Mouse (Mus musculus) lung, adult 2 months (tissue): Measurements from ENCODE around the gene Glb1. TPM values are rescaled to one million over a fixed set of nuclear protein-coding genes. Genes with fewer than 3 reads are reported as not detected.
A peak's percentile ranks its signal among the peaks of the same experiment; 100 is the strongest.
"Not testable (repeated sequence)": the region's sequence is repeated elsewhere in the genome, so short reads cannot be mapped to it uniquely, and the experiment has no call there.

Source experiments
- DNase-seq: peaks from one replicate; pipeline ENCODE4 v3.0.0; 2022
- H3K4me1 ChIP-seq: fragments of 200-500 bp; 2 replicates; pipeline ENCODE4 v1.6.1; 2011; ENCODE audit warnings: low read length; ENCODE audit not compliant: control insufficient read depth, insufficient read depth
- H3K4me3 ChIP-seq: fragments of 200-500 bp; replicated peaks from 2 replicates; pipeline ENCODE3; 2011; ENCODE audit warnings: low read depth, mild to moderate bottlenecking, control low read depth, low read length; ENCODE audit errors: extremely low read depth
- CTCF ChIP-seq: fragments of 200-500 bp; IDR thresholded peaks from 2 replicates; pipeline ENCODE4 v1.5.1; 2011; ENCODE audit warnings: mild to moderate bottlenecking, low read length, control low read depth; ENCODE audit not compliant: insufficient read depth
- POLR2A ChIP-seq: fragments of 200-500 bp; IDR thresholded peaks from 2 replicates; pipeline ENCODE4 v1.6.1; 2011; ENCODE audit warnings: low read depth, mild to moderate bottlenecking, control low read depth, low read length, borderline replicate concordance; ENCODE audit errors: extremely low read depth
- WGBS: fragments of 180-500 bp; shearing (Covaris S2); methylation state at CpG from one replicate; pipeline ENCODE4 v1.1.7; 2018; 5-methylcytosine and 5-hydroxymethylcytosine counted together
- polyA plus RNA-seq: library from polyadenylated mRNA; depleted of rRNA; stranded (reverse); fragments of >200 nt; gene quantifications from 2 replicates; pipeline ENCODE4 v1.2.3, GENCODE M21; 2012

The Glb1 gene
- polyA plus RNA-seq, 1 experiment: 26.8 TPM

DNA sequence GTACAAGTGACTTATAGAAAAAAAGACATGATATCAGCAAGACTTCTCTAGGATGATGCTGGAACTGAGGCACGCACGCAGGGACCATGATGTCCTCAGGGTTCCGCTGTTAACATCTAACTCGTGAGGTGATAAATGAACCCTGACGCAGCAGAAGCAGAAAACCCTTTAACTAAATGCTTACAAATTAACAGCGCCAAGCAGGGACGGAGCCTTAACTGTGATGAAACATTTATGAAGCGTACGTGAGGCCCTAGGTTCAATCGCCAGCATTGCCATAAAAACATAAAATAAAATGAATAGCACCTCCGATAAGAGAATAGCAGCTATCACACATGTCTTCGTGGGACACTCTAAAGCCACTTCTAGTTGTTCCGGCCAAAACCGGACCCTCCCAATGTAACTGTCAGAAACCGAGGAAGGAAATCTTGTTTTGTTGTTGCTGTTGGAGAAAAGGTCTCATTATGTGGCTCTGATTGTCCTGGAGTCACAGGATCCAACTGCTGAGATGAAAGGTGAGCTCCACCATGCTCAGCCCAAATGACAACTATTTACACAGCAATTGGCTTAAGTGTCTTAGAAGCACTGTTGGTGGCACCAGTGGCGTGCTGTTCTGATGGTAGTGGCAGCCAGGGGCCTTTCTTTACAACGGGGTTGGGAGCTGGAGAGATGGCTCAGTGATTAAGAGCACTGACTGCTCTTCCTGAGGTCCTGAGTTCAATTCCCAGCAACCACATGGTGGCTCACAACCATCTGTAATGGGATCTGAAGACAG is 17.8 kb upstream of the Glb1 start:
- WGBS: 89% methylated on average over 17 of the region's 17 CpGs
- no peak for TF ChIP-seq CTCF
- TF ChIP-seq POLR2A: no peak

GRCm38 (mm10) chr9:114384691-114385090 is 16.2 kb upstream of the Glb1 start:
- Histone ChIP-seq H3K4me3 (no peak overlapping the region), H3K4me1 (no peaks in the 10 kb centered on the region)
- TF ChIP-seq CTCF (no peak), POLR2A (no peak)
- WGBS: 92% methylated on average over 24 of the region's 24 CpGs
- no peak for DNase-seq

More for the DNA sequence above, 17.8 kb upstream of the Glb1 start:
- Histone ChIP-seq H3K4me3 (no peak overlapping the region), H3K4me1 (no peaks in the 10 kb centered on the region)
- no peak for DNase-seq

DNA sequence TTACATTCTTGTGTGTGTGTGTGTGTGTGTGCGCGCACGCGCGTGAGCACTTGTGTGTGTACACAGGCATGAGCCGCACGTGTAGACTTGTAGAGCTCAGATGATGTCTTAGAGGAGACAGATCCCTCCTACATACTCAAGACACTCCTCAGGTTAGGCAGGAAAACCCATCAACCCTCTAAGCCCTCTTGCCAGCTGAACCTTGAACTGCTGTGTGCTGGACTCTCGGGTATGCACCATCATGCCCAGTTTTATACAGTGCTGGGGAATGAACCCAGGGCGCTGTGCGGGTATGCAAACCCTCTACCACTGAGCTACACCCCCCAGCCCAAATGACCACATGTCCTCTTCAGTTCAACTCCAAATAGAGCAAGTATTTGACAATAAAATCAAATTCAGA is 15.7 kb upstream of the Glb1 start:
- no peak for DNase-seq
- no peaks in the 10 kb centered on the region for H3K4me1 ChIP-seq
- H3K4me3 ChIP-seq: no peak overlapping the region
- no peak for TF ChIP-seq POLR2A
- TF ChIP-seq CTCF: no peak
- 96% methylated on average over 10 of the region's 10 CpGs for WGBS

DNA sequence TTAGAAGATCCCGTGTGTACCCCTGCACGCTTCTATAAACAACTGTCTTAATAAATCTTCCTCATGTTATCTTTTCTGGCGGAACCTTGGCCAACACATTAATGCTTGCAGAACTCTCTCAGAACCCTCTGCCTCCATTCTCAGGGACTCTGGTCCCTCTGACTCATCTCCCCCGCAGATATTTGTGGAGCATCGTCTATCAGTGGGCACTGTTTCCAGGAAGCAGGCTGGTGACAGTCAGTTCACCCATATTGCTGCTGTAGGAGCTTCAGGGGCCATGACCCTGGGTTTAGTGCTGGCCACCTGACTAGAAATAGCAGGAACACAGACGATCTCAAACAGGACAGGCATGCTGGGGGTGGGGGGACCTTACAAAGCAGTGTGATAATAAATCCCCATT is 13.8 kb upstream of the Glb1 start:
- DNase-seq: no peak
- TF ChIP-seq CTCF (no peak), POLR2A (no peak)
- H3K4me3 ChIP-seq: no peak overlapping the region
- 53% methylated on average over 6 of the region's 6 CpGs for WGBS
- H3K4me1 ChIP-seq: no peaks in the 10 kb centered on the region

DNA sequence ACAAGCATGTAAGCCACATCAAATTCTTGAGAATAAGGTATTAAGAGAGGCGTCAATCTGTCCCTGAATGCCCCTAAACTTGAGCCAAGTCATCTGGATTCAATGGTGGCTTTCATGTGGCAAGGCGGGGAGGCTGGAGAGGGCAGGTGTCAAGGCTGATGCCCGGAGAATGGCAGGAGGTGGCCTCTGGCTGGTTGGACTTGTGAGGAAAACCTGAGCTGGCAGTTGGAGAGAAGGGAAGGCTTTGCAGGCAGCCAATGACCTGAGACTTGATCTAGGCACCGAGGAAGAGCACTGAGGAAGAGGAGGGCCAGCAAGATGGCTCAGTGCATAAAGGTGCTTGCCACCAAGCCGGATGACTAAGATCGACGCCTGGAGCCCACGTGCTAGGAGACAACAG is 12.6 kb upstream of the Glb1 start:
- Histone ChIP-seq H3K4me1 (no peaks in the 10 kb centered on the region), H3K4me3 (no peak overlapping the region)
- no peak for DNase-seq
- TF ChIP-seq CTCF: no peak
- no peak for TF ChIP-seq POLR2A
- 86% methylated on average over 8 of the region's 8 CpGs for WGBS

- DNase-seq: no peak
- WGBS: 66% methylated on average over 3 of the region's 3 CpGs
- H3K4me3 ChIP-seq: no peak overlapping the region
- no peak for TF ChIP-seq CTCF
- no peak for TF ChIP-seq POLR2A
- H3K4me1 ChIP-seq: no peaks in the 10 kb centered on the region
Observed at GRCm38 (mm10) chr9:114388701-114389370, 12.0 kb upstream of the Glb1 start.

GRCm38 (mm10) chr9:114389371-114389904 is 11.4 kb upstream of the Glb1 start:
- no peak for DNase-seq
- no peak overlapping the region for H3K4me3 ChIP-seq
- H3K4me1 ChIP-seq: no peaks in the 10 kb centered on the region
- TF ChIP-seq POLR2A (no peak), CTCF (peak; percentile 30; the same call in 1 of the 2 replicates)
- 79% methylated on average over 8 of the region's 8 CpGs for WGBS

DNA sequence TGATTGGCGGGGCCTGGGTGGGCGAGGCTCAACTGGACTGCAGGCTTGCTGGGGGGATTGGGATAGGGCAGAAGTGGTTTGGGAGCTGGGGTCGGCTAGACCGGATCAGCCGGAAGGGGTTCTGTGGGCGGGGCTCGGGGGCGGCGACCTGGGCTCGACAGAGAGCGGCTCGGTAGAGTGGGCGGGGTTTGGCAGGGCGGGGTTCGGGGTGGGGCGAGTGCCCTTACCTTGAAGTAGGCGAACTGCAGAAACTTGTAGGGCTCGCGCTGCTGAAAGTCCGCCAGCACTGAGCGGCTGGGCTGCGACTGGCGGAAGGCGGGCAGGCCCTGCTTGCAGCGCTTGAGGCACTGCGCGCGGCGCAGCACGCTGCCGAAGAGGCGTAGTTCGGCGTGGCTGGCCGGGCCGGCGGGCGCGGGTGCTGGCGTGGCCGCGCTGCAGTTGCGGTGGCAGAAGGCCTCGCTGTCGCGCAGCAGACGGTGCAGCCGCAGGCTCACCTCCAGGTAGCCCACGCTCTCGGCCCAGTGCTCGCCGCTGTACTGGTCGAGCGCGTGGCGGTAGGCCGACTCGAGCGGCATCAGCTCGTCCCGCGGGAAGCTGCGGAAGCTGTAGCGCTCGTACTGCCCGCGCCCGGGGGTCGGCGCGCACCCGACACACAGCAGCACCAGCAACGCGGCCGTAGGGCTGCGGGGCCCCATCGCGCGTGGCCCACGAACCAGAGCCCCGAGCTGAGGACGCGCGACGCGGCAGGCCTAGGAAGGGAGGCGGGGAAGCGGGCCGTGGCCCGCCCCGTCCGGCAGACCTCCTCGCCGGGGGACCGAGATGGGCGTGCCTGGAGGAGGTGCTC is 10.7 kb upstream of the Glb1 start, which contains the start of gene Crtap:
Gene Crtap (minus strand): TSS at position 771 of the 844 bp plus-strand sequence.
- 2% methylated on average over 95 of the region's 96 CpGs for WGBS
- TF ChIP-seq CTCF (no peak), POLR2A (peak; percentile 33; the same call in 1 of the 2 replicates)

DNA sequence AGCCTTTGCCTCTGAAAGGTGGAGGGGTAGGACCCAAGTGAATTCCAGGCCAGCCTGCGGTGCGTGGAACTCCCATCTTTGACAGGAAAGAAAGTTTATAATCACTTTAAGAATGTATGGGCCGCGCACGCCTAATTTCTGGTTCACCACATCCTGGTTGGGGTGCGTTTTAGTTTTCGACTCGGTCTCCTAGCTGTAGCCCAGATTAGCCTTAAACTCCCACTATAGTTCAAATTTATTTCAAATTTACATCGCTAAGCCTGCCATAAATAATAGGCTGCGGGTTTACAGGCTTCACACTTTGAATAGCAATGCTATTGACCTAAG is 10.2 kb upstream of the Glb1 start:
- no peak for DNase-seq
- WGBS: under 1% methylated on average over 10 of the region's 10 CpGs
- TF ChIP-seq CTCF: no peak
- TF ChIP-seq POLR2A: no peak
- Histone ChIP-seq H3K4me3 (peak overlapping the region; percentile 66), H3K4me1 (no peaks in the 10 kb centered on the region)

More for the DNA sequence above, 10.7 kb upstream of the Glb1 start, which contains the start of gene Crtap:
- Histone ChIP-seq H3K4me3 (peak within 1 kb of the TSS; percentile 66), H3K4me1 (no peaks in the 10 kb centered on the region)
- peak; percentile 70 for DNase-seq

DNA sequence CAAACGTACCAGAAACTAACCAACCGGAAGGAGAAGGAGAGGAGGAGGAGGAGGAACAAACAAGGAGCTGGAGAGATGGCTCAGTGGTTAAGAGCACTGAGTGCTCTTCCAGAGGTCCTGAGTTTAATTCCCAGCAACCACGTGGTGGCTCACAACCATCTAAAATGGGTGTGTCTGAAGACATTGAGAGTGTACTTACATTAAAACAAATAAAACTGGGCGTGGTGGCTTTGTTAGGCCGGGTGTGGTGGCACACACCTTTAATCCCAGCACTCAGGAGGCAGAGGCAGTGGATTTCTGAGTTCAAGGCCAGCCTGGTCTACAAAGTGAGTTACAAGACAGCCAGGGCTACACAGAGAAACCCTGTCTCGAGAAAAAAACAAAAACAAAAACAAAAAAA is 6.7 kb upstream of the Glb1 start:
- WGBS: 56% methylated on average over 6 of the region's 6 CpGs
- H3K4me1 ChIP-seq, H3K4me3 ChIP-seq, DNase-seq: not testable (repeated sequence)
